Comparison of ENCODE assay signal across 18 mouse cellular contexts in the genomic region with DNA sequence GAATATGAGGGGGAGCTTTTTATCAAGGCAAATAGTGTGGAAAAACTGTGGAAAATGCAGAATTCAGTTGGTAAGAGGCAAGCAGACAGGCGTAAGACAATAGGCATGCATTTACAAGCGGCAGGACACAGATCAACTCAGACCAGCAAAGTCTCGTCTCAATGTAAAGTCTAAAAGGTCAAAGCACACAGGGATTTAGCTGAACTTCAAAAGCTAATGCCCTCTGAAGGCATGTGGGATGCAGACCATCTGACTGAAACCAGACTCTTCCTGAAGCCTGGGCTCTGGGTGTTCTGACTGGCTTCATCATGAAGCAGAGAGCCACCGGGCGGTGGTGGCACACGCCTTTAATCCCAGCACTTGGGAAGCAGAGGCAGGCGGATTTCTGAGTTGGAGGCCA. TPM values are rescaled to one million over a fixed set of nuclear protein-coding genes. Genes with fewer than 3 reads are reported as not detected.
A peak's percentile ranks its signal among the peaks of the same experiment; 100 is the strongest.
DNase-seq lines count a peak whose midpoint lies in the region; ATAC-seq lines count a peak whose summit lies in the region.
"Had no signal": no experiment of that assay in that cellular context is flagged by ENCODE, and none has a peak within 500 bp of the region (broad histone marks: within the 10 kb centered on the region; RNA-seq: fewer than 3 reads in every experiment).

No protein-coding gene starts in this region.

- H3K4me2 ChIP-seq in liver, embryonic 13.5 days: no peak overlapping the region
- no peak overlapping the region for H3K4me2 ChIP-seq in liver, embryonic 11.5 days
- H3K4me2 ChIP-seq in lung, embryonic 16.5 days (ENCODE audit: low read depth, low read length): no peak overlapping the region
- H3K4me2 ChIP-seq: embryonic facial prominence, embryonic 13.5 days; forebrain, embryonic 12.5 days; hindbrain, embryonic 15.5 days had no signal

- no peak overlapping the region for H3K27ac ChIP-seq in liver, embryonic 13.5 days
- H3K27ac ChIP-seq in liver, embryonic 11.5 days (ENCODE audit: low read depth, low read length): no peak overlapping the region
- H3K27ac ChIP-seq in lung, embryonic 16.5 days (ENCODE audit: low read length): peak overlapping the region; percentile 29; the same call in 1 of the 2 replicates
- H3K27ac ChIP-seq: embryonic facial prominence, embryonic 13.5 days; forebrain, embryonic 12.5 days; heart, adult 2 months; hindbrain, embryonic 15.5 days had no signal

- H3K9me3 ChIP-seq in liver, embryonic 13.5 days (replicated peaks): no peaks in the 10 kb centered on the region
- no peaks in the 10 kb centered on the region for H3K9me3 ChIP-seq in liver, embryonic 11.5 days (ENCODE audit: control insufficient read depth, low read length)
- no peaks in the 10 kb centered on the region for H3K9me3 ChIP-seq in lung, embryonic 16.5 days (ENCODE audit: control insufficient read depth, low read length)
- H3K9me3 ChIP-seq: embryonic facial prominence, embryonic 13.5 days; forebrain, embryonic 12.5 days; G1E; hindbrain, embryonic 15.5 days had no signal

- no peaks in the 10 kb centered on the region for H3K36me3 ChIP-seq in liver, embryonic 13.5 days
- no peaks in the 10 kb centered on the region for H3K36me3 ChIP-seq in liver, embryonic 11.5 days (ENCODE audit: control insufficient read depth, insufficient read depth, low read length)
- peaks cover 3% of the 10 kb centered on the region; the same call in 1 of the 2 replicates for H3K36me3 ChIP-seq in lung, embryonic 16.5 days (ENCODE audit: control insufficient read depth, insufficient read depth, low read length)

- 73% methylated on average over 7 of the region's 7 CpGs for WGBS in liver, embryonic 13.5 days (ENCODE audit: insufficient replicate concordance)
- 77% methylated on average over 7 of the region's 7 CpGs for WGBS in liver, embryonic 11.5 days
- 84% methylated on average over 7 of the region's 7 CpGs for WGBS in lung, embryonic 16.5 days

- no peak overlapping the region for H3K4me3 ChIP-seq in liver, embryonic 13.5 days (replicated peaks)
- H3K4me3 ChIP-seq in liver, embryonic 11.5 days (ENCODE audit: low read depth, low read length): no peak overlapping the region
- no peak overlapping the region for H3K4me3 ChIP-seq in lung, embryonic 16.5 days (ENCODE audit: low read length)
- H3K4me3 ChIP-seq: embryonic facial prominence, embryonic 13.5 days; forebrain, embryonic 12.5 days; heart, adult 2 months; hindbrain, embryonic 15.5 days had no signal

- H3K4me1 ChIP-seq in liver, embryonic 13.5 days (replicated peaks): no peaks in the 10 kb centered on the region; the same call in 1 of the 2 replicates
- no peaks in the 10 kb centered on the region for H3K4me1 ChIP-seq in liver, embryonic 11.5 days (replicated peaks; ENCODE audit: control insufficient read depth, insufficient read depth, low read length)
- H3K4me1 ChIP-seq in lung, embryonic 16.5 days (replicated peaks; ENCODE audit: control insufficient read depth, insufficient read depth, low read length): peaks cover 8% of the 10 kb centered on the region; the same call in 1 of the 2 replicates
- H3K4me1 ChIP-seq: embryonic facial prominence, embryonic 13.5 days; forebrain, embryonic 12.5 days; hindbrain, embryonic 15.5 days had no signal

- no peaks in the 10 kb centered on the region for H3K27me3 ChIP-seq in liver, embryonic 13.5 days
- no peaks in the 10 kb centered on the region for H3K27me3 ChIP-seq in liver, embryonic 11.5 days (replicated peaks; ENCODE audit: control insufficient read depth, insufficient read depth, low read length)
- H3K27me3 ChIP-seq in lung, embryonic 16.5 days (ENCODE audit: control insufficient read depth, insufficient read depth, low read depth, low read length): no peaks in the 10 kb centered on the region
- H3K27me3 ChIP-seq: embryonic facial prominence, embryonic 13.5 days; forebrain, embryonic 12.5 days; hindbrain, embryonic 15.5 days had no signal

- DNase-seq in liver, embryonic 13.5 days: no peak
- DNase-seq in liver, embryonic 11.5 days (ENCODE audit: low spot score): no peak
- no peak for DNase-seq in lung, postnatal 25 days (ENCODE audit: low spot score)
- DNase-seq in ZHBTc4 (ENCODE audit: low read depth, low spot score): peak; percentile 53
- peak; percentile 60 for DNase-seq in yolk sac, embryonic 10.5 days (ENCODE audit: low spot score)
- no peak for DNase-seq in cerebellum, adult 8-10 months
- DNase-seq: cerebellum, adult 11-12 months; cerebellum, adult 9-11 months; cerebellum, postnatal 36 days; gastrocnemius, postnatal 14 days; heart, adult 2 months had no signal

- H3K9ac ChIP-seq in liver, embryonic 13.5 days: no peak overlapping the region
- no peak overlapping the region for H3K9ac ChIP-seq in liver, embryonic 11.5 days (ENCODE audit: low read depth, low read length)
- H3K9ac ChIP-seq in lung, embryonic 16.5 days (ENCODE audit: low read length): no peak overlapping the region
- H3K9ac ChIP-seq: embryonic facial prominence, embryonic 13.5 days; forebrain, embryonic 12.5 days; hindbrain, embryonic 15.5 days had no signal

- ATAC-seq in liver, embryonic 13.5 days (ENCODE audit: low read depth): peak; percentile 48; the same call in 1 of the 2 replicates
- ATAC-seq in liver, embryonic 11.5 days (replicated peaks; ENCODE audit: low FRiP score): no peak; the same call in 1 of the 2 replicates
- ATAC-seq in lung, embryonic 16.5 days (ENCODE audit: low read depth): no peak
- ATAC-seq: activated CD4-positive, CD25-positive, alpha-beta regulatory T cell, adult 4 months; forebrain, embryonic 16.5 days had no signal

RNA-seq across cellular contexts. Expression of a gene that starts 27.6 kb away (rescaled TPM):
- polyA plus RNA-seq in liver, embryonic 13.5 days (2015; fragmentation: Nextera tagmentation; extraction: Ambion mirVana): 0.45 and 0.51 TPM in 2 replicates
- 1.8 and 2.8 TPM in 2 replicates for polyA plus RNA-seq in liver, embryonic 11.5 days (2014; fragmentation: Nextera tagmentation; extraction: Ambion mirVana)
- 2.8 and 3.0 TPM in 2 replicates for polyA plus RNA-seq in lung, embryonic 16.5 days (2015; fragmentation: Nextera tagmentation; extraction: Ambion mirVana)

RNA-seq across cellular contexts. Expression of a gene that starts 59.2 kb away (rescaled TPM):
- polyA plus RNA-seq in liver, embryonic 13.5 days (2015; fragmentation: Nextera tagmentation; extraction: Ambion mirVana): 3.0 and 3.8 TPM in 2 replicates
- polyA plus RNA-seq in liver, embryonic 11.5 days (2014; fragmentation: Nextera tagmentation; extraction: Ambion mirVana): 8.0 and 9.1 TPM in 2 replicates
- polyA plus RNA-seq in lung, embryonic 16.5 days (2015; fragmentation: Nextera tagmentation; extraction: Ambion mirVana): 9.7 and 10.2 TPM in 2 replicates

Comparison
In these comparisons a context has a peak if more than half of its experiments do, and no peak if none do; other contexts are left out.
1. DNase-seq: peak in ZHBTc4 (single experiment) and yolk sac, embryonic 10.5 days (single experiment); none in liver, embryonic 13.5 days (single experiment), liver, embryonic 11.5 days (single experiment), lung, postnatal 25 days (single experiment) and cerebellum, adult 8-10 months (single experiment).